Mouse (Mus musculus): ENCODE measurements around the gene Tnnt2. TPM values are rescaled to one million over a fixed set of nuclear protein-coding genes. Genes with fewer than 3 reads are reported as not detected.

The Tnnt2 gene
- 3.7 TPM for polyA plus RNA-seq (2014; fragmentation: Illumina TruSeq; extraction: RNeasy Lipid Tissue Mini Kit (QIAGEN cat#74804); ENCODE audit: low read depth, low replicate concordance)

GRCm38 (mm10) chr1:135835716-135836483 lies at the start of gene Tnnt2:
TSS of gene Tnnt2 (plus strand) at chr1:135836354.

GRCm38 (mm10) chr1:135818481-135819086 lies 17.6 kb upstream of the Tnnt2 start, which contains the start of gene Lad1:
TSS of gene Lad1 (plus strand) at chr1:135818598.

Other genes starting within 250 kb of the Tnnt2 start
- 12.2 TPM for gene Nav1, start 229.1 kb upstream of the Tnnt2 start, polyA plus RNA-seq (2014; fragmentation: Illumina TruSeq; extraction: RNeasy Lipid Tissue Mini Kit (QIAGEN cat#74804); ENCODE audit: low read depth, low replicate concordance)
- gene Csrp1, start 116.3 kb upstream of the Tnnt2 start, polyA plus RNA-seq (2014; fragmentation: Illumina TruSeq; extraction: RNeasy Lipid Tissue Mini Kit (QIAGEN cat#74804); ENCODE audit: low read depth, low replicate concordance), result 112 TPM
- gene Phlda3, start 70.2 kb upstream of the Tnnt2 start, polyA plus RNA-seq (2014; fragmentation: Illumina TruSeq; extraction: RNeasy Lipid Tissue Mini Kit (QIAGEN cat#74804); ENCODE audit: low read depth, low replicate concordance), result 1.2 TPM
- gene Tnni1, start 56.9 kb upstream of the Tnnt2 start, polyA plus RNA-seq (2014; fragmentation: Illumina TruSeq; extraction: RNeasy Lipid Tissue Mini Kit (QIAGEN cat#74804); ENCODE audit: low read depth, low replicate concordance), result 1.0 TPM
- 11.7 TPM for gene Lad1, start 17.8 kb upstream of the Tnnt2 start, polyA plus RNA-seq (2014; fragmentation: Illumina TruSeq; extraction: RNeasy Lipid Tissue Mini Kit (QIAGEN cat#74804); ENCODE audit: low read depth, low replicate concordance)
- 4.1 TPM for gene Pkp1, start 82.9 kb downstream of the Tnnt2 start, polyA plus RNA-seq (2014; fragmentation: Illumina TruSeq; extraction: RNeasy Lipid Tissue Mini Kit (QIAGEN cat#74804); ENCODE audit: low read depth, low replicate concordance)
- gene Igfn1, start 170.0 kb downstream of the Tnnt2 start, polyA plus RNA-seq (2014; fragmentation: Illumina TruSeq; extraction: RNeasy Lipid Tissue Mini Kit (QIAGEN cat#74804); ENCODE audit: low read depth, low replicate concordance), result not detected
- 1.5 TPM for gene Tmem9, start 171.8 kb downstream of the Tnnt2 start, polyA plus RNA-seq (2014; fragmentation: Illumina TruSeq; extraction: RNeasy Lipid Tissue Mini Kit (QIAGEN cat#74804); ENCODE audit: low read depth, low replicate concordance)
- not detected for gene Ascl5, start 214.4 kb downstream of the Tnnt2 start, polyA plus RNA-seq (2014; fragmentation: Illumina TruSeq; extraction: RNeasy Lipid Tissue Mini Kit (QIAGEN cat#74804); ENCODE audit: low read depth, low replicate concordance)
- gene Cacna1s, start 216.4 kb downstream of the Tnnt2 start, polyA plus RNA-seq (2014; fragmentation: Illumina TruSeq; extraction: RNeasy Lipid Tissue Mini Kit (QIAGEN cat#74804); ENCODE audit: low read depth, low replicate concordance), result not detected